Mouse (Mus musculus) olfactory bulb, adult 2 months (tissue): ENCODE results near the gene Tmem100. TPM values are rescaled to one million over a fixed set of nuclear protein-coding genes. Genes with fewer than 3 reads are reported as not detected.

Source experiments
- H3K27ac ChIP-seq: fragments of 200-500 bp; 2 replicates; pipeline ENCODE4 v1.5.1; 2012; ENCODE audit warnings: low read depth, low read length; ENCODE audit not compliant: insufficient read depth
- H3K4me1 ChIP-seq: fragments of 200-500 bp; 2 replicates; pipeline ENCODE4 v1.6.1; 2012; ENCODE audit warnings: low read length; ENCODE audit not compliant: control insufficient read depth, insufficient read depth
- H3K4me3 ChIP-seq: fragments of 200-500 bp; 2 replicates; pipeline ENCODE4 v1.5.1; 2012; ENCODE audit warnings: mild to moderate bottlenecking, low read depth, low read length, moderate library complexity; ENCODE audit not compliant: insufficient read depth
- CTCF ChIP-seq: fragments of 200-500 bp; IDR thresholded peaks from 2 replicates; pipeline ENCODE4 v1.5.1; 2012; ENCODE audit warnings: low read depth, mild to moderate bottlenecking, low read length, moderate library complexity; ENCODE audit not compliant: insufficient read depth
- POLR2A ChIP-seq: fragments of 200-500 bp; IDR thresholded peaks from 2 replicates; pipeline ENCODE4 v1.6.1; 2012; ENCODE audit warnings: mild to moderate bottlenecking, low read depth, low read length, moderate library complexity; ENCODE audit not compliant: insufficient read depth
- WGBS: fragments of 180-500 bp; shearing (Covaris S2); methylation state at CpG from one replicate; pipeline ENCODE4 v1.1.7; 2018; 5-methylcytosine and 5-hydroxymethylcytosine counted together
- polyA plus RNA-seq: library from polyadenylated mRNA; stranded (reverse); fragments of >200 nt; gene quantifications from 2 replicates; pipeline ENCODE4 v1.2.4, GENCODE M21; 2012; ENCODE audit warnings: low replicate concordance; ENCODE audit not compliant: missing spikeins, insufficient read depth, insufficient read length

Tmem100 gene
- polyA plus RNA-seq, 1 experiment, result not detected

- Histone ChIP-seq H3K4me1 (no peaks in the 10 kb centered on the region), H3K27ac (no peak overlapping the region), H3K4me3 (no peak overlapping the region)
- WGBS, result 67% methylated on average over 23 of the region's 23 CpGs
- no peak for TF ChIP-seq POLR2A
These were observed 36.5 kb downstream of the Tmem100 start for GRCm38 (mm10) chr11:90066405-90067250.

GRCm38 (mm10) chr11:90071747-90072146 is 41.6 kb downstream of the Tmem100 start:
- H3K4me3 ChIP-seq, result no peak overlapping the region
- H3K27ac ChIP-seq, result no peak overlapping the region
- TF ChIP-seq CTCF (no peak), POLR2A (no peak)
- H3K4me1 ChIP-seq, result peaks cover 3% of the 10 kb centered on the region; the same call in 1 of the 2 replicates
- 35% methylated on average over 9 of the region's 9 CpGs for WGBS

GRCm38 (mm10) chr11:90073201-90073600 is 43.1 kb downstream of the Tmem100 start:
- Histone ChIP-seq H3K4me3 (no peak overlapping the region), H3K4me1 (peaks cover 3% of the 10 kb centered on the region; the same call in 1 of the 2 replicates), H3K27ac (no peak overlapping the region)
- TF ChIP-seq CTCF (no peak), POLR2A (no peak)
- WGBS, result 77% methylated on average over 5 of the region's 5 CpGs

- Histone ChIP-seq H3K4me1 (peaks cover 3% of the 10 kb centered on the region; the same call in 1 of the 2 replicates), H3K27ac (no peak overlapping the region), H3K4me3 (no peak overlapping the region)
- TF ChIP-seq CTCF (no peak), POLR2A (no peak)
- 83% methylated on average over 3 of the region's 3 CpGs for WGBS
These were observed 46.5 kb downstream of the Tmem100 start for GRCm38 (mm10) chr11:90076666-90077065.

- no peaks in the 10 kb centered on the region for H3K4me1 ChIP-seq
- no peak overlapping the region for H3K4me3 ChIP-seq
- TF ChIP-seq CTCF (no peak), POLR2A (no peak)
- 93% methylated on average over 3 of the region's 3 CpGs for WGBS
- H3K27ac ChIP-seq, result no peak overlapping the region
These were observed 50.6 kb downstream of the Tmem100 start for GRCm38 (mm10) chr11:90080678-90081267.

DNA sequence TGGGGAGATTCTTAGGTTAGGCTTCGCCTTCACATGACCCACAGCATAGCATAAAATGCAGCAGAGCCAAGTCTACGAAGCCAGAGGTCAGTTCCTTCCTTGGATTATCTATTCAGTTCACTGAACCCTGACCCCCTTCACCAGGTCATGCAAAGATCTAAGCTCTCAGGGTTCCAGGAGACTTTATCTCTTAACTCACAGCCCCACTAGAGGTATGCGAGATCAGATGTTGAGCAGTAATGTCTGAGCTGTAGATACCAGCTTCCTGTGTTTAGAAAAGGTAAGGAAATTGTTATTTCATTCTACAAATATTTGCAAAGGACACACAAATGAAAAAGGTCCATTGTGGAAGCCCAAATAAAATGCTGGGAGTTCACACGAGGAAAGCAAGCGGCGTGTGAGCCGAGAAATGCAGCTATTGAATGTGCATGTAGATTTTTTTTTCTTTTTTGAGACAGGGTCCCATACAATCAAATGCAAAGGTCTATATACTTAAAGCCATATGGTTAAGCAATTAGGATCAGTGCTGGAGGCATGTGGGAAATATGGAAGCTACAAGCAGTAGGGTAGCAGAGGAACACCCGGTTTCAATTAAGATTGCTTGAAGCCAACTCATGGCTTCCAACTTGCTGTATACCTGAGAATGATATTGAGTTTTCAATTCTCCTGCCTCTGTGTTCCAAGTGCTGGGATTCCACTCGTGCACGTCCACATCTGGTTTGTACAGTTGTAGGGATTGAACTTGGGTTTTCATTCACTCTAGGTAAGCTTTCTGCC is 51.9 kb downstream of the Tmem100 start:
- H3K4me1 ChIP-seq, result no peaks in the 10 kb centered on the region
- no peak for TF ChIP-seq CTCF
- no peak for TF ChIP-seq POLR2A
- 92% methylated on average over 10 of the region's 10 CpGs for WGBS
- no peak overlapping the region for H3K4me3 ChIP-seq
- H3K27ac ChIP-seq, result no peak overlapping the region

DNA sequence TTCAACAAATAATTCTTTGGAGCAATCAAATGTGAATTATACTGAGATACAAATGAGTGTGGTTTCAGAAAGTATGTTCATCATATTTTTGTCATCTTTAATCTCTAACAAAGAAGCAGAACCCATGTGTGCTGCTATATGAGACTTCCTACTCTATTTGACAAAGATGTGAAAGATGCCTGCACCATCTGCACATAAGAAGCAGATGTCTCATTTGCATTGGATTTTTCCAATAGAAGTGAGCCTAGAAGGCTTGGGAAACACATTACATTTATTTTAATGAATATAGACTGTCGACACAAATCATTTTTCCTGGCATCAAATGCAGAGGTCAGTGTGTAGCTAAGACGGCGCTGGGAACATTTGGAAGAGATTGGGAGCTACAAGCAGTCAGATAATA is 52.9 kb downstream of the Tmem100 start:
- Histone ChIP-seq H3K4me3 (no peak overlapping the region), H3K27ac (no peak overlapping the region), H3K4me1 (no peaks in the 10 kb centered on the region)
- 94% methylated on average over 3 of the region's 3 CpGs for WGBS
- TF ChIP-seq POLR2A, result no peak
- no peak for TF ChIP-seq CTCF

GRCm38 (mm10) chr11:90084166-90084565 is 54.0 kb downstream of the Tmem100 start:
- WGBS, result 82% methylated on average over 5 of the region's 5 CpGs
- H3K4me3 ChIP-seq, result no peak overlapping the region
- H3K4me1 ChIP-seq, result no peaks in the 10 kb centered on the region
- TF ChIP-seq CTCF (no peak), POLR2A (no peak)
- no peak overlapping the region for H3K27ac ChIP-seq

Other genes starting within 250 kb of the Tmem100 start
- not detected in 2 replicates for gene Pctp, start 27.5 kb upstream of the Tmem100 start, polyA plus RNA-seq
- gene Gm45716, start 157.3 kb downstream of the Tmem100 start, polyA plus RNA-seq, result not detected in 2 replicates
- gene Mmd, start 219.1 kb downstream of the Tmem100 start, polyA plus RNA-seq, result not detected in 2 replicates